Mouse (Mus musculus): ENCODE measurements at regions not wholly inside any gene's neighbourhood (a gene's known extent, or its start where the extent isn't known, plus 50 kb on each side); places are given as distances from the start of the nearest gene placed in this dataset.

DNA sequence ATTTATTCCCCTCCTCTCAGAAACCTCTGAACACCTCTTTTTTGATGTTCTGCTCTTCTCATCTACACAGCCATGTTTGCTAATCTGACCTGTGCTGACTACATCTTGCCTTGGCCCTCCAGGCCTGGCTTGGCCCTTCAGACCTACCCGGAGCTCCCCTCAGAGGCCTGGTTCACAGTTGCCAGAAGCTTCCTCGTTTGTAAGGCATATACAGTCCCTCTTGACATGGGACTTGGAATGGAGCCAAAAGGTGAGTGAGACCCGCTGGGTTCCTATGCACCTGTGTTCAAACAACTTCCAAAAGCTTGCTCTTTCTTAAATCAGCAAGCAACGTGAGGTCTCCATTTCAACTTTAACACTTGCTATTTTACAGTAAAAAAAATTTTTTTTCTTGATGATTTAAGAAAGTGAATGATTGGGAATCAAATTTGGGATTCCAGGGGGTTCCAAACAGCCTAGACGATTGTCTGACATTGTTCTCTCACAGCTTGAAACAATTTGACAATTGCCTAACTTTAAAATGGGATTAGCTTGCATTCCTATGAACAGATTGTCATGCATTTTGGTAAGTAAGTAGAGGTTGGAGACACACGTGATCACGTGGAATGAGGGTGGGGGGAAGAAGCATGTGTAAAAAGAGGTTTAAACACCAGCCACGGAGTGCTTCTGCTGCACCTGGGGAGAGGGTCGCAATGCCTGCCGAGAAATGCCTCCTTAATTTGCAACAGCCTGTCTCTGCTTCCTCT lies 631.9 kb downstream of the Rnf144a start:
- DNase-seq (ENCODE audit: low read depth, low spot score) = no peak
- Histone ChIP-seq H3K27me3 (ENCODE audit: control insufficient read depth, insufficient read depth, low read length, poor library complexity, severe bottlenecking) (no peaks in the 10 kb centered on the region), H3K36me3 (ENCODE audit: control insufficient read depth, insufficient read depth, low read length, poor library complexity, severe bottlenecking) (no peaks in the 10 kb centered on the region)

GRCm38 (mm10) chr12:25771856-25772255 lies 643.2 kb downstream of the Rnf144a start:
- no peak for DNase-seq (ENCODE audit: low read depth, low spot score)
- no peaks in the 10 kb centered on the region for H3K36me3 ChIP-seq (ENCODE audit: control insufficient read depth, insufficient read depth, low read length, poor library complexity, severe bottlenecking)
- H3K27me3 ChIP-seq (ENCODE audit: control insufficient read depth, insufficient read depth, low read length, poor library complexity, severe bottlenecking) = no peaks in the 10 kb centered on the region

DNA sequence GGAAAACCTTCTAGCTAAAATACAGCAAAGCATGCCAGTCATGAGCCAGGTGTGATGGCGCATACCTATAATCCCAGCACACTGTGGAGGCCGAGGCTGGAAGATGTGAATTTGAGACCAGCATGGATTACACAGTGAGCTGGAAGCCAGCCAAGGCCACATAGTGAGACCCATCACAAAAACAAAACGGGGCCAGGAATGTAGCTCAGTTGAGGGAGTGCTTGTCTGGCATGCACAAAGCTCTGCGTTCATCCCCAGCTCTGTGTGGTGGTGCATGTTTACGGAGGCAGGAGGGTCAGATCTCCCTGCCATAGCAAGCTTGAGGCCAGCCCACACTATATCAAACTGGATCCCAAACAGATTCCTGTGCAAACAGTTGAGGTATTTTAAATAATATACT lies 646.4 kb downstream of the Rnf144a start:
- Histone ChIP-seq H3K36me3 (ENCODE audit: control insufficient read depth, insufficient read depth, low read length, poor library complexity, severe bottlenecking) (no peaks in the 10 kb centered on the region), H3K27me3 (ENCODE audit: control insufficient read depth, insufficient read depth, low read length, poor library complexity, severe bottlenecking) (no peaks in the 10 kb centered on the region)
- DNase-seq (ENCODE audit: low read depth, low spot score) = no peak

DNA sequence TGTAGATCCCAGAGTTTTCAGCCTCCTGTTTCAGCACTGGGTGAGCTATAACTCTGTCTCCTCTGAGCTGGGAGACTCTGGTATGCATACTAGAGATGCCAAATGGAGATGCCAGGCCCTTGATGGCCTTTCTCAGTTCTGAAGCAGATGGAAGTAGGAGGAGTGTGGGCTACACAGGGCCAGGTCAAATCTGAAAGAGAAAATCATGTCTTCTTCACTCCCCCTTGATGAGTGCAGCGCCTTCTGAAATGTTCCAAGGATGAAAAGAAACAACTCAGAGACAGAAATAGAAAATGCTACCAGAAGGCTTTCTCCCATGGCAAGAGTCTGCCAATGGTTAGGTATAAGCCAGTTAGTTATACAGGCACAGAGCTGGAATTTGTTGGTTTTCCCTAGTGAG lies 652.0 kb downstream of the Rnf144a start:
- DNase-seq (ENCODE audit: low read depth, low spot score) = no peak
- no peaks in the 10 kb centered on the region for H3K36me3 ChIP-seq (ENCODE audit: control insufficient read depth, insufficient read depth, low read length, poor library complexity, severe bottlenecking)

GRCm38 (mm10) chr12:25757014-25757413 lies 658.0 kb downstream of the Rnf144a start:
- no peaks in the 10 kb centered on the region for H3K27me3 ChIP-seq (ENCODE audit: control insufficient read depth, insufficient read depth, low read length, poor library complexity, severe bottlenecking)
- DNase-seq (ENCODE audit: low read depth, low spot score) = no peak
- H3K36me3 ChIP-seq (ENCODE audit: control insufficient read depth, insufficient read depth, low read length, poor library complexity, severe bottlenecking) = no peaks in the 10 kb centered on the region

More for the DNA sequence above, 652.0 kb downstream of the Rnf144a start:
- H3K27me3 ChIP-seq (ENCODE audit: control insufficient read depth, insufficient read depth, low read length, poor library complexity, severe bottlenecking) = no peaks in the 10 kb centered on the region

GRCm38 (mm10) chr12:25733801-25734200 lies 636.9 kb upstream of the Id2 start:
- DNase-seq (ENCODE audit: low read depth, low spot score) = no peak
- Histone ChIP-seq H3K27me3 (ENCODE audit: control insufficient read depth, insufficient read depth, low read length, poor library complexity, severe bottlenecking) (no peaks in the 10 kb centered on the region), H3K36me3 (ENCODE audit: control insufficient read depth, insufficient read depth, low read length, poor library complexity, severe bottlenecking) (no peaks in the 10 kb centered on the region)

- no peak for DNase-seq (ENCODE audit: low read depth, low spot score)
- Histone ChIP-seq H3K36me3 (ENCODE audit: control insufficient read depth, insufficient read depth, low read length, poor library complexity, severe bottlenecking) (no peaks in the 10 kb centered on the region), H3K27me3 (ENCODE audit: control insufficient read depth, insufficient read depth, low read length, poor library complexity, severe bottlenecking) (no peaks in the 10 kb centered on the region)
Observed at GRCm38 (mm10) chr12:25725774-25726173, 628.8 kb upstream of the Id2 start.

DNA sequence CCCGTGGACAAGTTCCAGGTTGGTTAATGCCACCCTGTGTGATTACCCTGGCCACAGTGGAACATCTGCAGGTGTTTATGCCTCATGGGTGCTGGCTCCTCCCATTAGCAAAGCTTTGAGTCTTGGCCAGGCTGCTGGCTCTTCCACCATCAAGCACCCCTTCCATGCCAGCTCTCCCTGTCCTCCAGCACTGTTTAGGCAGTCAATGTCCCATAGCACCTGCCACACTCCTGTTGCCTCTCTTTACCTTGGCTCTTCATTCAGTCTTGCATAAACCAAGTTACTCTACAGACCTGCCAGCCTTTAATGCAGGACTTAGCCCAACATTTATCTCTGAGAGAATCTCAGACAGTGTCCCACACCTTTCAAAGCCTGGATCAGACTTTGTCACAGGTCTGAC lies 614.2 kb upstream of the Id2 start:
- Histone ChIP-seq H3K36me3 (ENCODE audit: control insufficient read depth, insufficient read depth, low read length, poor library complexity, severe bottlenecking) (no peaks in the 10 kb centered on the region), H3K27me3 (ENCODE audit: control insufficient read depth, insufficient read depth, low read length, poor library complexity, severe bottlenecking) (no peaks in the 10 kb centered on the region)
- no peak for DNase-seq (ENCODE audit: low read depth, low spot score)

DNA sequence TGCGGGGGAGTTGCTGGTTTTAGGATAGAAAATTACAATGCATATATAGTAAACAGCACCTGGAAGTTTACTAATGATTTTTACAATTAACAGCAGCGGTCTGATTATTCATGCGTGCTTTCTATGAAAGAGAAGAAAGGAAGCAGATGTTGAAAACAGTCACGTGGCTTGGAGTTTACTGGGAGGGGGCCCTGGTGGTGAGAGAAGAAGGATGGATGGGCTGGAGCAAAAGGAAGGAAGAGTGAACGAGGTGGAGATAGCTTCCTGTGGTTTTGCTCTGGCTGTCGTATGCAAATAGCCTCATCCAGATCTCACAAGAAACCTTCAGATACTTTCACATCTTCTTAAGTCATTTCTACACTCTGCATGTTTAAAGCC lies 606.1 kb upstream of the Id2 start:
- DNase-seq (ENCODE audit: low read depth, low spot score) = peak; percentile 2
- no peaks in the 10 kb centered on the region for H3K36me3 ChIP-seq (ENCODE audit: control insufficient read depth, insufficient read depth, low read length, poor library complexity, severe bottlenecking)

DNA sequence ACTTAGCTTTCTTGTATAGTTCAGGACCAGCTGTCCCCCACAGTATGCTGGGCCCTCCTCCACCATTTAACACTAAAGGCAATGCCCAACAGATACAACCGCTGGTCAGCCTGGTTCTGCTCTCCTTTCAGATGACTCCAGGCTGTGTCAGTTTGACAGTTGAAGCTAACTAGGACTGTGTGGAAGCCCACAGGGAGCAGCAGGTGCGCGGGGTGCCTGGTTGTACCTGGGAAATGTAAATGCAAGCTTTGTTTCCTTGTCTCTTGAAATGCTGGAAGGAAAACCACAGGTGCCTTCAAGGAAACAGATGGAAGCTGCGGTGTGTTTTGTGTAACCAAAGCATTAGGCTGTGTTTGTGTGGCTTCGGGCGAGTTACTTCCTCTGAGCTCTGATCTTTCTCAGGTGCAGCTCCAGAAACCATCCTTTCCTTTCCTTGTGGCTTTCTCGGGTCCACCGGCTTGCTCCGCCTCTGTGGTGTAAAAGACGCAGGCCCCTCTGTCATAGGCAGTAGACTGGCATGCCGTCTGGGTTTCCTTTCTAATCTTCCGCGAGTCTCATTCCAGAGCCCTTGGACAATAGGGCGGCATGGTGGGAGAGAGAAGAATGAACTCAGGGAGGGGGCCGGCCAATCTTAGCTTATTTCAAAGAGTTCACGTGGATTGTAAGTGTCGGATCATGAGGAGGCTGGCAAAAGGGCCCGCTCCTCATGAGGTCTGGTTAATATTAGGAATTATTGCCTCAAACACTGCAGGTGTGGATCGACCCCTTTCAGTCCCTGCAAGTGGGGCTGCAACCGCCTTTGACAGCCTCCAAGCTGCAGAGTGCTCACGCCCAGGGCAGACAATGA lies 605.5 kb upstream of the Id2 start:
- Histone ChIP-seq H3K27me3 (ENCODE audit: control insufficient read depth, insufficient read depth, low read length, poor library complexity, severe bottlenecking) (no peaks in the 10 kb centered on the region; the same call in 1 of the 2 replicates), H3K36me3 (ENCODE audit: control insufficient read depth, insufficient read depth, low read length, poor library complexity, severe bottlenecking) (no peaks in the 10 kb centered on the region)
- DNase-seq (ENCODE audit: low read depth, low spot score) = no peak

More for the DNA sequence above, 606.1 kb upstream of the Id2 start:
- no peaks in the 10 kb centered on the region; the same call in 1 of the 2 replicates for H3K27me3 ChIP-seq (ENCODE audit: control insufficient read depth, insufficient read depth, low read length, poor library complexity, severe bottlenecking)

DNA sequence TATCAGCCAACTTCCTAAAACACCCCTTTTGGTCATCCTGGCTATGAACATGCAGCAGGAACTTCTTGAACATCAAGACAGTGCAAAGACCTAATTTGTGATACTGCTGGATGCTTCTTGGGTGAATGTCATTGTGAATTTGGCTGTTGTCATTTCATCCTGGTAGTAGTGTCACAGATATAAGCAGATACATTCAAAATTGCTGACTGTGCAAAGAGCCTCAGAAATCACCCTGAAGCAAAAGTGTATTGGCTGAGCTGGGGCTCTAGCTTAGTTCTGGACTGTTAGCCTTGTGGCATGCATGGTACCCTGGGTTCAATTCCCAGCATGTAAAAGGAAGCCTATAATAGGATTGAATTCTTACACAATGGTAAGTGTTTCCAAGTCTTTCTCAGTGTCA lies 590.1 kb upstream of the Id2 start:
- H3K27me3 ChIP-seq (ENCODE audit: control insufficient read depth, insufficient read depth, low read length, poor library complexity, severe bottlenecking) = no peaks in the 10 kb centered on the region
- no peak for DNase-seq (ENCODE audit: low read depth, low spot score)
- no peaks in the 10 kb centered on the region for H3K36me3 ChIP-seq (ENCODE audit: control insufficient read depth, insufficient read depth, low read length, poor library complexity, severe bottlenecking)

GRCm38 (mm10) chr12:25676631-25677030 lies 579.7 kb upstream of the Id2 start:
- no peak for DNase-seq (ENCODE audit: low read depth, low spot score)
- H3K27me3 ChIP-seq (ENCODE audit: control insufficient read depth, insufficient read depth, low read length, poor library complexity, severe bottlenecking) = no peaks in the 10 kb centered on the region

DNA sequence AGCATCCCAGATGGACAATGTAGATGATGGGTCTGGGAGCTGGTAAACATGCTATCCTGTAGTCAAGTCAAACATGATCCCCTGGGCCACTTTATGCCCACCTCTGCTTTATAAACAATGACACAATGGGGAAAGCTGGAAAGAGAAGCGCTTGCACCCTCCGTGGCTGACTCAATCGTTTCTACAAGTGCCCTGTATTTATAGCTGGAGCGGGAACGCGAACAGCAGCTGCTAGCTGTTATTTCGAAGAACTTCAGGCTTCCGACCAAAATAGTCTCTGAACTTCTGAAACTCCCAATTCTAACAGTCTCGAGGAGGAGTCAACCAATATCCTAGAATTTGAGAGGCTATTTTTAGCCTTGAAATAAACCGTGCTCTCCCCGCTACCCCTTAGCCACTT lies 571.4 kb upstream of the Id2 start:
- Histone ChIP-seq H3K27me3 (ENCODE audit: control insufficient read depth, insufficient read depth, low read length, poor library complexity, severe bottlenecking) (no peaks in the 10 kb centered on the region), H3K36me3 (ENCODE audit: control insufficient read depth, insufficient read depth, low read length, poor library complexity, severe bottlenecking) (no peaks in the 10 kb centered on the region)
- DNase-seq (ENCODE audit: low read depth, low spot score) = no peak

More at GRCm38 (mm10) chr12:25676631-25677030, 579.7 kb upstream of the Id2 start:
- H3K36me3 ChIP-seq (ENCODE audit: control insufficient read depth, insufficient read depth, low read length, poor library complexity, severe bottlenecking) = no peaks in the 10 kb centered on the region

- DNase-seq (ENCODE audit: low read depth, low spot score) = no peak
- Histone ChIP-seq H3K27me3 (ENCODE audit: control insufficient read depth, insufficient read depth, low read length, poor library complexity, severe bottlenecking) (no peaks in the 10 kb centered on the region), H3K36me3 (ENCODE audit: control insufficient read depth, insufficient read depth, low read length, poor library complexity, severe bottlenecking) (no peaks in the 10 kb centered on the region)
Observed at GRCm38 (mm10) chr12:25654456-25654855, 557.5 kb upstream of the Id2 start.

DNA sequence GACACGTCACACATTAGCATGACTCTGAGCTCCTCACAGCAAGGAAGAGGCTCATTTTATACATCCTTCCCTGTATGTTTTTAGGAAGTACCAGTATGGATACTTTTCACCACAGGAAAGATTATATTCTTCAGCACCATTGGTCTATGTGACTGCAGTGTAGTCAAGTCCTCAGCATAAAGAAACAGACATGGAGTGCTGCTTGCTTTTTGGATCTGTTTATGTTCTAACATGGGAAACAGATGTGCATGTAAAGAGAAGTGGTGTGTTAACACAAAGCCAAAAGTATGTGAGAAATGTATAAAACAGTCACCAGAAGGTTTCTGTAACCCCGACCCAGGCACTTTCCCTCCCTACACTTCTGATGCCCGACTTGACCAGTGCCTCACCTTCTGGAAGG lies 553.3 kb upstream of the Id2 start:
- Histone ChIP-seq H3K36me3 (ENCODE audit: control insufficient read depth, insufficient read depth, low read length, poor library complexity, severe bottlenecking) (no peaks in the 10 kb centered on the region), H3K27me3 (ENCODE audit: control insufficient read depth, insufficient read depth, low read length, poor library complexity, severe bottlenecking) (no peaks in the 10 kb centered on the region)
- no peak for DNase-seq (ENCODE audit: low read depth, low spot score)

Measured in splenic B cell, adult 2 months (primary cell).